Mouse (Mus musculus): Measurements from ENCODE around the gene Lama1.
"Not testable (repeated sequence)": the region's sequence is repeated elsewhere in the genome, so short reads cannot be mapped to it uniquely, and the experiment has no call there.

Lama1 gene

GRCm38 (mm10) chr17:67715466-67715865, 18.4 kb downstream of the Lama1 start:
- DNase-seq (ENCODE audit: low spot score) = no peak

- DNase-seq (ENCODE audit: low spot score) = no peak
Observed at GRCm38 (mm10) chr17:67722055-67722454, 25.0 kb downstream of the Lama1 start.

- no peak for DNase-seq (ENCODE audit: low spot score)
Observed at GRCm38 (mm10) chr17:67722578-67722977, 25.5 kb downstream of the Lama1 start.

- no peak for DNase-seq (ENCODE audit: low spot score)
Observed at GRCm38 (mm10) chr17:67723175-67724067, 26.4 kb downstream of the Lama1 start.

GRCm38 (mm10) chr17:67726601-67727000, 29.5 kb downstream of the Lama1 start:
- DNase-seq (ENCODE audit: low spot score) = no peak

GRCm38 (mm10) chr17:67728751-67729150, 31.7 kb downstream of the Lama1 start:
- DNase-seq (ENCODE audit: low spot score) = no peak

GRCm38 (mm10) chr17:67731096-67731495, 34.0 kb downstream of the Lama1 start:
- DNase-seq (ENCODE audit: low spot score) = no peak

- DNase-seq (ENCODE audit: low spot score) = no peak
Observed at GRCm38 (mm10) chr17:67731964-67732363, 34.9 kb downstream of the Lama1 start.

GRCm38 (mm10) chr17:67733516-67733915, 36.5 kb downstream of the Lama1 start:
- DNase-seq (ENCODE audit: low spot score) = no peak

GRCm38 (mm10) chr17:67735722-67736121, 38.7 kb downstream of the Lama1 start:
- DNase-seq (ENCODE audit: low spot score) = no peak

- DNase-seq (ENCODE audit: low spot score) = not testable (repeated sequence)
Observed at GRCm38 (mm10) chr17:67741229-67741628, 44.2 kb downstream of the Lama1 start.

- no peak for DNase-seq (ENCODE audit: low spot score)
Observed at GRCm38 (mm10) chr17:67764167-67764871, 67.3 kb downstream of the Lama1 start.

- no peak for DNase-seq (ENCODE audit: low spot score)
Observed at GRCm38 (mm10) chr17:67773608-67774007, 76.5 kb downstream of the Lama1 start.

- DNase-seq (ENCODE audit: low spot score) = no peak
Observed at GRCm38 (mm10) chr17:67776764-67777163, 79.7 kb downstream of the Lama1 start.

GRCm38 (mm10) chr17:67779812-67780211, 82.8 kb downstream of the Lama1 start:
- no peak for DNase-seq (ENCODE audit: low spot score)

- no peak for DNase-seq (ENCODE audit: low spot score)
Observed at GRCm38 (mm10) chr17:67791091-67791490, 94.0 kb downstream of the Lama1 start.

GRCm38 (mm10) chr17:67809171-67809570, 112.1 kb downstream of the Lama1 start:
- no peak for DNase-seq (ENCODE audit: low spot score)

GRCm38 (mm10) chr17:67813666-67814065, 116.6 kb downstream of the Lama1 start:
- no peak for DNase-seq (ENCODE audit: low spot score)

- no peak for DNase-seq (ENCODE audit: low spot score)
Observed at GRCm38 (mm10) chr17:67815720-67816119, 118.7 kb downstream of the Lama1 start.

GRCm38 (mm10) chr17:67816916-67817315, 119.9 kb downstream of the Lama1 start:
- DNase-seq (ENCODE audit: low spot score) = no peak

- DNase-seq (ENCODE audit: low spot score) = no peak
Observed at GRCm38 (mm10) chr17:67827431-67827830, 130.4 kb downstream of the Lama1 start.

GRCm38 (mm10) chr17:67836146-67836895, 139.3 kb downstream of the Lama1 start:
- no peak for DNase-seq (ENCODE audit: low spot score)
